Mouse (Mus musculus) testis, adult 10 weeks (tissue): ENCODE measurements around the gene D8Ertd738e. TPM values are rescaled to one million over a fixed set of nuclear protein-coding genes. Genes with fewer than 3 reads are reported as not detected.

Source experiments
- polyA plus RNA-seq: library from polyadenylated mRNA; stranded (reverse); fragments of 350-450 nt; fragmentation: Illumina TruSeq; extraction: RNeasy Lipid Tissue Mini Kit (QIAGEN cat#74804); gene quantifications from one replicate; pipeline ENCODE4 v1.2.3, GENCODE M21; 2014; ENCODE audit warnings: low read depth, low replicate concordance

Gene D8Ertd738e
- 4.2 TPM for polyA plus RNA-seq

DNA sequence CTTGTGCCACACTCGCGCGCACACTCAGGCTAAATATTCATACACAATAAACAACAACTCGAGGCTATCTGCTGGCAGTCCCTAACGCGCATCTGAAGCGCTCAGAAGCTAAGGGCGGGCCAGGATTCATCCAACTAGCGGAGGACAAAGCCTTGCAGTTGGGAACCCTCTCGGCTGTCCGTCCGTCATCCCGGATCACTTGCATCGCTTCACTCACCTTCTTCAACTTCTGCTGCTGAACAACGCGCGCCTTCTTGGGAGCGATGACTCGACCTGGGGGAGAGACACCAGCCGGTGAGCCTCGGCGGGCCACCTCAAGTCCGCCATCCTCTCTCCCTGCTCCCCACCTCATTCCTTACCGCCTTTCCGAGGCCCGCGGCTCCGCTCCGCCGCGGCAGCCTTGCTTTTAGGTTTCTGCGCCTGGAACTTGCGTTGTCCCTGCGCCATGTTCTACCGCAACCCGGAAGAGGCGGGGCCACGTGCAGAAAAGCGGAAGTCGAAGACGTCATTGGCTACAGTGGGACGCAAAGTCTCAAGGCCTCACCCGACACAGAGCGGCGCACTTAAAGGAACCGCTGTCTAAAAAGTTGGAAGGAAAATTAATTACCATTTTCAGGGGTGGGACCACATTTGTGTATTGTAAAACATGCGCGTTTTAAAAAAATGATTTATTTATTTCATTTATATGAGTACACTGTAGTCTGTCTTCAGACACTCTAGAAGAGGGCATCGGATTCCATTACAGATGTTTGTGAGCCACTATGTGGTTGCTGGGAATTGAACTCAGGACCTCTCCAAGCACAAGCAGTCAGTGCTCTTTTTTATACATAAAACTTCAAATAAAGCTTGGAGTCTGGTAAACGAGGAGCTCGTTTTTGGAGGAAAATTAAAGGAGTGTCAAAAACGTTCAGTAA, at the start of gene D8Ertd738e:
D8Ertd738e (minus strand) TSS at position 463 of the 914 bp plus-strand sequence.

DNA sequence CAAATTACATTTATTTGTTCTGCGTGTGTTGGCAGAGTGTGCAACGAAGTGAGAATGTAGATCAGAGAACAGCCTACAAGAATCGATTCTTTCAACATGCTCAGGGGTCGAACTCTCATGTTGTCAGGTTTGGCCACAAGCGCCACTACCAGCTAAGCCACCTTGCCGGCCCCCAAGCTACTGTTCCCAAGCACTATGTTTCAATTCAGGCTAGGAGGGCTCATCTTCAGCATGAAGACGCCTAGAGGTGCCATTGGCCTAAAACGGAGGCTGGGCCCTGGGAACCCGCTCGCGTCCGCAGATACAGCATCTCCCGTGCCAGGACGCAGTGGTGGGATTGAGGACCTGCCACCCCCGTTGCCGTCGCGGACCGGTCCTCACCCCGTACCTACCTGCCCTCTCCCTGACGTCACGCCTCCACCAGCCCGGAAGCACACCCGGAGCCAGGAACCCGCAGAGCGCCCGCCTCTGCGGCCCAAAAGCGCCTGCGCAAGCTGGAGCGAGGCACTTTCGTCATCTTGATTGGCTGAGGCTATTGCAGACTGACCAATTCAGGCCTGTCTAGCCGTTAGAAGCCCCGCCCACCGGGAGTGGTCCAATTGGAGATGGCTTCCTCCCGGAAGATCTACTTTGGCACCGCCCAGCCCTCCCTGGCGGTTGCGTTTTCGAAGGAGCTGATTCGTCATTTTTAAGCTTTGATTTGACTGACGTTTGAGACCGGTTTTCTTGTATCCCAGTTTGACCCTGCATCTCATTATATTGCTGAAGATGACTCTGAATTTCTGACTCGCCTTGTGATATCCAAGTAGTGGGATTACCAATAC, 20.6 kb upstream of the D8Ertd738e start, which contains the start of gene Ccdc130:
Ccdc130 (minus strand) TSS at position 431 of the 824 bp plus-strand sequence.

DNA sequence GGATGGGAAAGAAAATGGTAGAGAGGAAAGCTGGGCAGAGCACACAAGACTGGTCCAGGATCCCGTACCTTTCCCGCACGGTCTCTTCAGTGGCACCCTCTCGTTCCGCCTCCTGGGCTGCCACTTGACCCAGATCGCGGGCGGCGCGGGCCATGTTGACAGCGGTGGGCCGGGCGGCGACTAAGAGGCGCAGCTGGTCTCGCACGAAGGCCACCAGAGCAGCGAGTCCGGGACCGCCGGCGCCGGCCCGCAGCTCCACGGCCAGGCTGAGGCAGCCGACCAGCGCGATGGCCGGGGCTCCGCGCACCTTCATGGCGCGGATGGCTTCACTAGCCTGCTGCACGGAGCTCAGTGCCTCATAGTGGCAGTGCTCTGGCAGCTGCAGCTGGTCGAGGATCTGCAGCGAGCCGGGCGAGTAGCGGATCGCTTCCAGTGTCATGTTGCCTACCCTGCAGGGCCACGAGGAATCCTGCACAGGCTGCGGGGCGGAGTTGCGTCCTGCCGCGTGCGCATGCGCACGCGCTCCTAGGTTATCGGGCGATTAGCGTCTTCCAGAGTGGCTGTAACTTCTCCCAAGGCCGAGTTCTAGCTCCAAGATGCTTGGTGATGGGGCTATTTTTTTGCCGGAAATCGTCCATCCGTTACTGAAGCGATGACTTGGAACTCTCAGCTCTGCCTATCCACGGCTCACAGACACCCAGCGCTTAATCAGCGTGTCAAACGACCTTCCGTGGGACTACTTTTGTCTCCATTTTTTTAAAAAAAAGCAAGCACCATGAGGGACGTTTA, 7.5 kb upstream of the D8Ertd738e start, which contains the start of gene Mri1:
Mri1 (minus strand) TSS at position 505 of the 789 bp plus-strand sequence.

DNA sequence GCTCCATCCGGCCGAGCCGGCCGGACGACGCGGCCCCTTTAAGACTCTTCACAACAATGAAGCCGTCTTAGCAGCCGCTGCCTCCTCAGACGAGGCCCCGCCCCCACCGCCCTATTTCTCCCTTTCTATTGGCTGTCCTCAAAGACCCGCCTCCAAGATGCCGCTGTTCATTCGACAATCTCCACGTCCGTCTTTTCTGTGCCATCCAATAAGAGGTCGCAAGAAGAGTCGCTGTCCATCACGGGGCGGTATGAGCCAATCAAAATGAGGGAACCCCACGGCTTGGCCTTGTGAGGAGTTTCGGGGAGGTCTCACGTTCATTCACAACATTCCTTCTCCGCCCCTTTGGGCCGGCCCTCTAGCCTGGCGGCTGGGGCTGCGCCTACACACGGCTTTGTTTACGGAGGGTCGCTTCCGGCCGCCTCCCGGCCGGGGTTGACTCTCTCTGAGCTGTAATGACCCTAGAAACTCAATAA, 12.5 kb downstream of the D8Ertd738e start, which contains the start of gene Zswim4:
Zswim4 (minus strand) TSS at position 58 of the 476 bp plus-strand sequence.

Other genes with a start within 250 kb of the D8Ertd738e start
- 2.4 TPM for gene 1700067K01Rik, start 248.2 kb downstream of the D8Ertd738e start, polyA plus RNA-seq
- gene 2210011C24Rik, start 237.5 kb downstream of the D8Ertd738e start, polyA plus RNA-seq: 15.4 TPM
- gene Palm3, start 228.2 kb downstream of the D8Ertd738e start, polyA plus RNA-seq: 0.13 TPM
- gene Il27ra, start 207.1 kb downstream of the D8Ertd738e start, polyA plus RNA-seq: not detected
- gene Rln3, start 204.7 kb downstream of the D8Ertd738e start, polyA plus RNA-seq: not detected
- 8.6 TPM for gene Gm10643, start 184.6 kb downstream of the D8Ertd738e start, polyA plus RNA-seq
- 2.3 TPM for gene Rfx1, start 182.9 kb downstream of the D8Ertd738e start, polyA plus RNA-seq
- gene Dcaf15, start 145.0 kb downstream of the D8Ertd738e start, polyA plus RNA-seq: 7.9 TPM
- gene Podnl1, start 123.7 kb downstream of the D8Ertd738e start, polyA plus RNA-seq: not detected
- gene Cc2d1a, start 101.8 kb downstream of the D8Ertd738e start, polyA plus RNA-seq: 0.74 TPM
- 5.8 TPM for gene 4930432K21Rik, start 101.7 kb downstream of the D8Ertd738e start, polyA plus RNA-seq
- gene Nanos3, start 64.5 kb downstream of the D8Ertd738e start, polyA plus RNA-seq: not detected
- gene Zswim4, start 12.7 kb downstream of the D8Ertd738e start, polyA plus RNA-seq: 0.20 TPM
- 0.81 TPM for gene Mri1, start 7.6 kb upstream of the D8Ertd738e start, polyA plus RNA-seq
- 11.9 TPM for gene Ccdc130, start 20.7 kb upstream of the D8Ertd738e start, polyA plus RNA-seq
- 5.4 TPM for gene Cacna1a, start 138.7 kb upstream of the D8Ertd738e start, polyA plus RNA-seq